Mouse (Mus musculus) hindbrain, embryonic 13.5 days (tissue): Measurements from ENCODE around the gene Ints2. TPM values are rescaled to one million over a fixed set of nuclear protein-coding genes. Genes with fewer than 3 reads are reported as not detected.
"Not testable (repeated sequence)": the region's sequence is repeated elsewhere in the genome, so short reads cannot be mapped to it uniquely, and the experiment has no call there.

Source experiments
- ATAC-seq: fragments of 200-750 bp; cut with Nextera tagmentation; 2 replicates; pipeline ENCODE4 v1.8.0; 2017; ENCODE audit warnings: moderate TSS enrichment; ENCODE audit not compliant: low FRiP score
- H3K27ac ChIP-seq: fragments of 300-500 bp; sonication (generic); 2 replicates; pipeline ENCODE4 v1.5.1; 2015; ENCODE audit warnings: inconsistent platforms, mild to moderate bottlenecking, moderate library complexity
- H3K27me3 ChIP-seq: fragments of 300-500 bp; sonication (generic); 2 replicates; pipeline ENCODE4 v1.6.1; 2015; ENCODE audit warnings: mild to moderate bottlenecking, inconsistent platforms
- H3K36me3 ChIP-seq: fragments of 300-500 bp; sonication (generic); 2 replicates; pipeline ENCODE4 v1.6.1; 2015; ENCODE audit warnings: mild to moderate bottlenecking, inconsistent platforms
- H3K4me1 ChIP-seq: fragments of 300-500 bp; sonication (generic); replicated peaks from 2 replicates; pipeline ENCODE4 v1.6.1; 2015; ENCODE audit warnings: inconsistent platforms
- H3K4me2 ChIP-seq: fragments of 300-500 bp; sonication (generic); 2 replicates; pipeline ENCODE4 v1.6.1; 2015; ENCODE audit warnings: inconsistent platforms, mild to moderate bottlenecking, moderate library complexity
- H3K4me3 ChIP-seq: fragments of 300-500 bp; sonication (generic); 2 replicates; pipeline ENCODE4 v1.5.1; 2015; ENCODE audit warnings: mild to moderate bottlenecking, inconsistent platforms
- H3K9ac ChIP-seq: fragments of 300-500 bp; sonication (generic); 2 replicates; pipeline ENCODE4 v1.6.1; 2015; ENCODE audit warnings: mild to moderate bottlenecking, inconsistent platforms
- H3K9me3 ChIP-seq: fragments of 300-500 bp; sonication (generic); 2 replicates; pipeline ENCODE4 v1.6.1; 2016; ENCODE audit warnings: inconsistent platforms
- WGBS: fragments of 180-500 bp; shearing (Covaris S2); methylation state at CpG from one replicate; pipeline ENCODE4 v1.1.7; 2015; 5-methylcytosine and 5-hydroxymethylcytosine counted together
- polyA plus RNA-seq: library from polyadenylated mRNA; unstranded; fragments of >200 nt; fragmentation: Nextera tagmentation; extraction: Ambion mirVana; gene quantifications from 2 replicates; pipeline ENCODE4 v1.2.1, GENCODE M21; 2015

Ints2 gene
- 27.3 and 27.9 TPM in 2 replicates for polyA plus RNA-seq

- H3K9me3 ChIP-seq = no peaks in the 10 kb centered on the region
- 9% methylated on average over 32 of the region's 32 CpGs for WGBS
- H3K4me3 ChIP-seq = peak within 1 kb of the TSS; percentile 67
- peak; percentile 94 for ATAC-seq
- peak within 1 kb of the TSS; percentile 90 for H3K9ac ChIP-seq
- H3K4me2 ChIP-seq = peak within 1 kb of the TSS; percentile 67
- peaks cover 8% of the 10 kb centered on the region for H3K36me3 ChIP-seq
- no peaks in the 10 kb centered on the region for H3K27me3 ChIP-seq
- peaks cover 17% of the 10 kb centered on the region for H3K4me1 ChIP-seq
- H3K27ac ChIP-seq = peak within 1 kb of the TSS; percentile 88
These were observed at the start of gene Ints2 for GRCm38 (mm10) chr11:86257460-86258076. Gene Ints2 (minus strand): TSS chr11:86257575.

- not testable (repeated sequence) for H3K4me3 ChIP-seq, H3K27ac ChIP-seq, H3K27me3 ChIP-seq, H3K4me1 ChIP-seq, H3K9ac ChIP-seq, H3K9me3 ChIP-seq, H3K4me2 ChIP-seq, ATAC-seq
- H3K36me3 ChIP-seq = peaks cover 35% of the 10 kb centered on the region
- 96% methylated on average over 10 of the region's 10 CpGs for WGBS
These were observed 34.8 kb upstream of the Ints2 start for GRCm38 (mm10) chr11:86292201-86292600.

GRCm38 (mm10) chr11:86291714-86292113, 34.3 kb upstream of the Ints2 start:
- Histone ChIP-seq H3K9me3 (no peaks in the 10 kb centered on the region), H3K4me3 (no peak overlapping the region), H3K36me3 (peaks cover 32% of the 10 kb centered on the region), H3K9ac (no peak overlapping the region), H3K4me2 (no peak overlapping the region), H3K27ac (no peak overlapping the region), H3K4me1 (no peaks in the 10 kb centered on the region), H3K27me3 (no peaks in the 10 kb centered on the region)
- WGBS = 93% methylated on average over 6 of the region's 6 CpGs
- no peak for ATAC-seq

- ATAC-seq = no peak
- H3K4me3 ChIP-seq = no peak overlapping the region
- H3K4me1 ChIP-seq = no peaks in the 10 kb centered on the region
- 94% methylated on average over 8 of the region's 8 CpGs for WGBS
- H3K27ac ChIP-seq = no peak overlapping the region
- H3K4me2 ChIP-seq = no peak overlapping the region
- no peaks in the 10 kb centered on the region for H3K27me3 ChIP-seq
- peaks cover 74% of the 10 kb centered on the region for H3K36me3 ChIP-seq
- no peak overlapping the region for H3K9ac ChIP-seq
- H3K9me3 ChIP-seq = no peaks in the 10 kb centered on the region
These were observed 28.4 kb upstream of the Ints2 start for GRCm38 (mm10) chr11:86285729-86286128.

- Histone ChIP-seq H3K4me3 (no peak overlapping the region), H3K9me3 (no peaks in the 10 kb centered on the region), H3K27me3 (no peaks in the 10 kb centered on the region), H3K4me2 (no peak overlapping the region), H3K9ac (no peak overlapping the region), H3K36me3 (peaks cover 82% of the 10 kb centered on the region), H3K4me1 (no peaks in the 10 kb centered on the region), H3K27ac (no peak overlapping the region)
- 97% methylated on average over 6 of the region's 6 CpGs for WGBS
- no peak for ATAC-seq
These were observed 21.2 kb upstream of the Ints2 start for GRCm38 (mm10) chr11:86278442-86279102.

- Histone ChIP-seq H3K27me3 (no peaks in the 10 kb centered on the region), H3K27ac (peak overlapping the region; percentile 88), H3K36me3 (peaks cover 13% of the 10 kb centered on the region), H3K9ac (peak overlapping the region; percentile 90), H3K4me3 (peak overlapping the region; percentile 67), H3K4me2 (peak overlapping the region; percentile 67), H3K4me1 (peaks cover 17% of the 10 kb centered on the region), H3K9me3 (no peaks in the 10 kb centered on the region)
- ATAC-seq = peak; percentile 69
- under 1% methylated on average over 22 of the region's 22 CpGs for WGBS
These were observed 321 bp downstream of the Ints2 start for GRCm38 (mm10) chr11:86257054-86257453.

GRCm38 (mm10) chr11:86253342-86253741, 4.0 kb downstream of the Ints2 start:
- H3K36me3 ChIP-seq = peaks cover 43% of the 10 kb centered on the region
- no peak for ATAC-seq
- H3K27ac ChIP-seq = no peak overlapping the region
- H3K27me3 ChIP-seq = no peaks in the 10 kb centered on the region
- H3K4me3 ChIP-seq = no peak overlapping the region
- peaks cover 17% of the 10 kb centered on the region for H3K4me1 ChIP-seq
- no peak overlapping the region for H3K9ac ChIP-seq
- WGBS = 95% methylated on average over 1 of the region's 1 CpGs
- H3K9me3 ChIP-seq = no peaks in the 10 kb centered on the region
- no peak overlapping the region for H3K4me2 ChIP-seq

GRCm38 (mm10) chr11:86232446-86232845, 24.9 kb downstream of the Ints2 start:
- no peak for ATAC-seq
- WGBS = 95% methylated on average over 4 of the region's 4 CpGs
- peaks cover 65% of the 10 kb centered on the region for H3K36me3 ChIP-seq

GRCm38 (mm10) chr11:86231781-86232350, 25.5 kb downstream of the Ints2 start:
- Histone ChIP-seq H3K9me3 (no peaks in the 10 kb centered on the region), H3K27me3 (no peaks in the 10 kb centered on the region), H3K4me3 (no peak overlapping the region), H3K27ac (no peak overlapping the region), H3K4me1 (no peaks in the 10 kb centered on the region), H3K36me3 (peaks cover 65% of the 10 kb centered on the region), H3K4me2 (no peak overlapping the region), H3K9ac (no peak overlapping the region)
- no peak for ATAC-seq
- 96% methylated on average over 13 of the region's 13 CpGs for WGBS

More at GRCm38 (mm10) chr11:86232446-86232845, 24.9 kb downstream of the Ints2 start:
- no peak overlapping the region for H3K9ac ChIP-seq
- no peak overlapping the region for H3K27ac ChIP-seq
- no peaks in the 10 kb centered on the region for H3K9me3 ChIP-seq
- H3K4me2 ChIP-seq = no peak overlapping the region
- H3K4me1 ChIP-seq = no peaks in the 10 kb centered on the region
- no peaks in the 10 kb centered on the region for H3K27me3 ChIP-seq
- H3K4me3 ChIP-seq = no peak overlapping the region

- ATAC-seq = no peak
- no peaks in the 10 kb centered on the region for H3K27me3 ChIP-seq
- 93% methylated on average over 8 of the region's 8 CpGs for WGBS
- no peak overlapping the region for H3K27ac ChIP-seq
- H3K36me3 ChIP-seq = peaks cover 75% of the 10 kb centered on the region
- H3K4me2 ChIP-seq = no peak overlapping the region
- no peaks in the 10 kb centered on the region for H3K9me3 ChIP-seq
- H3K4me3 ChIP-seq = no peak overlapping the region
- no peaks in the 10 kb centered on the region for H3K4me1 ChIP-seq
- no peak overlapping the region for H3K9ac ChIP-seq
These were observed 30.7 kb downstream of the Ints2 start for GRCm38 (mm10) chr11:86226646-86227180.

- no peaks in the 10 kb centered on the region for H3K4me1 ChIP-seq
- H3K36me3 ChIP-seq = peaks cover 68% of the 10 kb centered on the region
- 85% methylated on average over 4 of the region's 4 CpGs for WGBS
- no peaks in the 10 kb centered on the region for H3K27me3 ChIP-seq
- no peak overlapping the region for H3K4me3 ChIP-seq
- no peaks in the 10 kb centered on the region for H3K9me3 ChIP-seq
- no peak overlapping the region for H3K9ac ChIP-seq
- no peak overlapping the region for H3K4me2 ChIP-seq
- no peak overlapping the region for H3K27ac ChIP-seq
- ATAC-seq = no peak
These were observed 31.6 kb downstream of the Ints2 start for GRCm38 (mm10) chr11:86225761-86226160.

- 83% methylated on average over 1 of the region's 1 CpGs for WGBS
- Histone ChIP-seq H3K4me3 (no peak overlapping the region), H3K9ac (no peak overlapping the region), H3K27ac (no peak overlapping the region), H3K36me3 (peaks cover 63% of the 10 kb centered on the region), H3K4me1 (no peaks in the 10 kb centered on the region), H3K9me3 (peaks cover 3% of the 10 kb centered on the region; the same call in 1 of the 2 replicates), H3K4me2 (no peak overlapping the region), H3K27me3 (no peaks in the 10 kb centered on the region)
- no peak for ATAC-seq
These were observed 45.6 kb downstream of the Ints2 start for GRCm38 (mm10) chr11:86211803-86212202.
